Mouse (Mus musculus) heart, embryonic 14.5 days (tissue): ENCODE results near the gene Mlst8. TPM values are rescaled to one million over a fixed set of nuclear protein-coding genes. Genes with fewer than 3 reads are reported as not detected.
A peak's percentile ranks its signal among the peaks of the same experiment; 100 is the strongest.

Experiments used
- ATAC-seq: fragments of 200-750 bp; cut with Nextera tagmentation; 2 replicates; pipeline ENCODE4 v1.8.0; 2017; ENCODE audit warnings: low read depth, moderate TSS enrichment; ENCODE audit not compliant: insufficient number of reproducible peaks, insufficient read depth, low FRiP score
- H3K27ac ChIP-seq, 2 experiments: fragments of 200-500 bp in 1 of 2; fragments of 300-500 bp in 1 of 2; sonication (generic) in 1 of 2; replicated peaks in 1 of 2; 2 replicates each; pipeline ENCODE4 v1.5.1; 2012 to 2014; ENCODE audit warnings: low read depth in 2 of 2, low read length in 2 of 2, control low read depth in 1 of 2, mild to moderate bottlenecking in 1 of 2, mixed read lengths in 1 of 2; ENCODE audit not compliant: control insufficient read depth in 1 of 2, insufficient read depth in 1 of 2
- H3K27me3 ChIP-seq: fragments of 300-500 bp; sonication (generic); 2 replicates; pipeline ENCODE4 v1.6.1; 2014; ENCODE audit warnings: mild to moderate bottlenecking, low read length, control low read depth; ENCODE audit not compliant: control insufficient read depth, insufficient read depth
- H3K36me3 ChIP-seq: fragments of 300-500 bp; sonication (generic); 2 replicates; pipeline ENCODE4 v1.6.1; 2014; ENCODE audit warnings: mild to moderate bottlenecking, control low read depth, low read length, mixed read lengths; ENCODE audit not compliant: control insufficient read depth, insufficient read depth
- H3K4me1 ChIP-seq, 2 experiments: fragments of 200-500 bp in 1 of 2; fragments of 300-500 bp in 1 of 2; sonication (generic) in 1 of 2; 2 replicates each; pipeline ENCODE4 v1.6.1; 2012 to 2014; ENCODE audit warnings: low read length in 2 of 2, control low read depth in 1 of 2, mixed read lengths in 1 of 2; ENCODE audit not compliant: control insufficient read depth in 2 of 2, insufficient read depth in 2 of 2
- H3K4me2 ChIP-seq: fragments of 300-500 bp; sonication (generic); 2 replicates; pipeline ENCODE4 v1.6.1; 2014; ENCODE audit warnings: mild to moderate bottlenecking, low read length
- H3K4me3 ChIP-seq, 2 experiments: fragments of 200-500 bp in 1 of 2; fragments of 300-500 bp in 1 of 2; sonication (generic) in 1 of 2; 2 replicates each; pipeline ENCODE4 v1.5.1; 2012 to 2014; ENCODE audit warnings: low read length in 2 of 2, mild to moderate bottlenecking in 2 of 2, control low read depth in 1 of 2, low read depth in 1 of 2, moderate library complexity in 1 of 2; ENCODE audit not compliant: control insufficient read depth in 1 of 2, insufficient read depth in 1 of 2
- H3K9ac ChIP-seq: fragments of 300-500 bp; sonication (generic); 2 replicates; pipeline ENCODE4 v1.6.1; 2014; ENCODE audit warnings: mild to moderate bottlenecking, low read length
- H3K9me3 ChIP-seq: fragments of 300-500 bp; sonication (generic); 2 replicates; pipeline ENCODE4 v1.6.1; 2016; ENCODE audit warnings: low read length, control low read depth; ENCODE audit not compliant: control insufficient read depth
- WGBS: fragments of 180-500 bp; shearing (Covaris S2); extraction: QIAGEN DNeasy Blood & Tissue Kit; methylation state at CpG from one replicate; pipeline ENCODE4 v1.1.7; 2014; 5-methylcytosine and 5-hydroxymethylcytosine counted together
- polyA plus RNA-seq: library from polyadenylated mRNA; unstranded; fragments of >200 nt; fragmentation: Nextera tagmentation; extraction: Ambion mirVana; gene quantifications from 2 replicates; pipeline ENCODE4 v1.2.1, GENCODE M21; 2014

Gene Mlst8
- polyA plus RNA-seq, 1 experiment from 2014 or later: 17.5 TPM

DNA sequence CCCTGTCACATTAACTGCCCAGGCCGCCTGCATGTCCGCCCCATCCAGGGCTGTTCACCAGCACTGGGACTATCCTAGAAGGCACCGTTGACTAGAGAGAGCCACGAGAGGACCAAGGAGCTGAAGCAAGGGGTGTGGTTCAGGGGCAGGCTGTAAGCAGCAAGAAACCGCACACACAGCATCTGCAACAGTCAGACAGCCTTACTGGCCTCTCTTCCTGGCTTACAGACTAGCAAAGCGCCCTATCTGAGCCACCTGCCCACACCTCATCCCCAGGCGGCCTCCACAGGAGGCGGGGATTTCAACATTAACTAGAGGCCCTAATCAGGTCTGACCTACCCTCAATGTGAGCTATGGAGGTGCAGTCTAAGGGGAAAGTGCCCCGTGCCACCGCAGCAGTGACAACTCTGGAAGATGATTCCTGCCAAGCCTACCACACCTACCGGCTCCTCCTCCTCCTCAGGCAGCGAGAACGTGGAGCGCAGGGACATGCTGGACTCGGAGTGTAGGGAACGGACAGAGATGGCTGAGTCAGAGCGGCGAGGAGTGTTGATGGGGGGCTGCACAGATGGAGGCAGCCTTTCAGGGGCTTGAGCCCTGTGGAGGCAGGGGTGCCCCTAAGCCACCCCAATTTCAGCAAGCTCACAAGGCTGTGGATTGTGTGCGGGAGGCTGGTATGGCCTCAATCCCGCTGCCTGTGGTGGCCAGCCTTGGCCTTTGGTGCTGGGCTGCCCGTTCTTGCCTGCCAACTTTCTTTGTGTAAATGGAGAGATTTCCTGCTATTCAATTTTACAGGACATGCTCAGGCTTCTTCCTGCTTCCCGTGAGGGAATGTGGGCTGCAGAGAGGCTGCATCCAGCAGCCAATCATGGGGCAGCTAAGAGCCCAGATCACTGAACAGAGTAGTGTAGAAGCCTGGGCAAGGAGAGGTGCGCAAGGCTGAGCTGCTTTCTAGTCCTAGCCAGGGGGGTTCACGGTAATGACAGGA lies 35.7 kb upstream of the Mlst8 start:
- Histone ChIP-seq H3K4me2 (peak overlapping the region; percentile 3; the same call in 1 of the 2 replicates), H3K4me1 (peaks cover 0 to 5% of the 10 kb centered on the region in 2 experiments; a peak in 1 of 4 replicates), H3K36me3 (peaks cover 82% of the 10 kb centered on the region), H3K9me3 (no peaks in the 10 kb centered on the region), H3K27ac (peak overlapping the region; percentile 61 to 63), H3K27me3 (no peaks in the 10 kb centered on the region), H3K9ac (0 out of 2 replicates have a peak overlapping the region, but pooled peaks have one; percentile 3), H3K4me3 (no peak overlapping the region)
- ATAC-seq: peak; percentile 45; the same call in 1 of the 2 replicates
- WGBS: 81% methylated on average over 24 of the region's 24 CpGs

- 44% methylated on average over 5 of the region's 5 CpGs for WGBS
- no peak overlapping the region for H3K4me2 ChIP-seq
- no peaks in the 10 kb centered on the region for H3K27me3 ChIP-seq
- H3K9me3 ChIP-seq: no peaks in the 10 kb centered on the region
- H3K27ac ChIP-seq: no peak overlapping the region
- peaks cover 0 to 5% of the 10 kb centered on the region in 2 experiments; a peak in 1 of 4 replicates for H3K4me1 ChIP-seq
- no peak overlapping the region for H3K9ac ChIP-seq
- no peak overlapping the region for H3K4me3 ChIP-seq
- 0 out of 2 replicates have a peak, but pooled peaks have one; percentile 4 for ATAC-seq
- peaks cover 88% of the 10 kb centered on the region for H3K36me3 ChIP-seq
These were observed 34.7 kb upstream of the Mlst8 start for GRCm38 (mm10) chr17:24513609-24514008.

DNA sequence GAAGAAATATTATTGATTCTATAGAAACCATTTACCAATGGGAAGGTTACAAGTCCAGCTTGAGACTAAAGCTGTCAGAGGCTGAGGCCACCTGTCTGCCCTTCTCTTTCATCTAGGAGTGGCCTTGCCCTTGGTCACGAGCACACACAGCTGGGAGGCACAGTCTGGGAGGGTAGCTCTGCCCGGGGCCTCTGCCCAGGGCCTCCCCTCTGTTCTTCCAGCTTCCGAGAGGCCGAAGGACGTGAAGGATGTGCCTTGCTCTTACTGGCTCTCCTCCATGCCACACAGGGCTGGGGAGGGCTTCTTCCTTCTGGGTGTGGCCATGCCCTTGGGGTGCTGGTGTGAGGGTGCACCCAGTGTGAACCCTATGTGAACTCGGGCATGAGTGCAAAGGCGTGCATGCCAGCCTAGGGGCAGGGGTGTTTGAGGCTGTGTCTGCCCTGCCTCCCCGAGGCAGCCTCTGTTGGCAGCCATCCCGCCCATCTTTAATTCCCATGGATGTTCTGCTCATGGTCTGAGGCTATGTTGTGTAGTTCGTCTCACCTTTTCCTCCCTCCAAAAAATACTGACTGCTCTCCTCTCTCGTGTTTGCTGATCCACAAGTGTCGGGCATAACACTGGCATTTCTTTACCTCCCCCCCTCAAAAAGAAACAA lies 29.1 kb upstream of the Mlst8 start:
- WGBS: 81% methylated on average over 12 of the region's 12 CpGs

GRCm38 (mm10) chr17:24507129-24507664 lies 28.3 kb upstream of the Mlst8 start:
- Histone ChIP-seq H3K9ac (no peak overlapping the region), H3K36me3 (peaks cover 46% of the 10 kb centered on the region), H3K27me3 (no peaks in the 10 kb centered on the region), H3K4me2 (peak overlapping the region; percentile 62), H3K4me3 (0 out of 4 replicates have a peak overlapping the region, but pooled peaks of 1 of the 2 experiments have one; percentile 25), H3K27ac (no peak overlapping the region), H3K4me1 (peaks cover 6 to 7% of the 10 kb centered on the region in 2 experiments; a peak in 3 of 4 replicates), H3K9me3 (no peaks in the 10 kb centered on the region)
- WGBS: 48% methylated on average over 19 of the region's 19 CpGs
- ATAC-seq: 0 out of 2 replicates have a peak, but pooled peaks have one; percentile 7

More for the DNA sequence above, 29.1 kb upstream of the Mlst8 start:
- Histone ChIP-seq H3K4me3 (no peak overlapping the region), H3K4me2 (no peak overlapping the region), H3K27ac (no peak overlapping the region), H3K36me3 (peaks cover 50% of the 10 kb centered on the region), H3K27me3 (no peaks in the 10 kb centered on the region), H3K9me3 (no peaks in the 10 kb centered on the region), H3K4me1 (peaks cover 6 to 7% of the 10 kb centered on the region in 2 experiments; a peak in 3 of 4 replicates), H3K9ac (no peak overlapping the region)
- no peak for ATAC-seq

DNA sequence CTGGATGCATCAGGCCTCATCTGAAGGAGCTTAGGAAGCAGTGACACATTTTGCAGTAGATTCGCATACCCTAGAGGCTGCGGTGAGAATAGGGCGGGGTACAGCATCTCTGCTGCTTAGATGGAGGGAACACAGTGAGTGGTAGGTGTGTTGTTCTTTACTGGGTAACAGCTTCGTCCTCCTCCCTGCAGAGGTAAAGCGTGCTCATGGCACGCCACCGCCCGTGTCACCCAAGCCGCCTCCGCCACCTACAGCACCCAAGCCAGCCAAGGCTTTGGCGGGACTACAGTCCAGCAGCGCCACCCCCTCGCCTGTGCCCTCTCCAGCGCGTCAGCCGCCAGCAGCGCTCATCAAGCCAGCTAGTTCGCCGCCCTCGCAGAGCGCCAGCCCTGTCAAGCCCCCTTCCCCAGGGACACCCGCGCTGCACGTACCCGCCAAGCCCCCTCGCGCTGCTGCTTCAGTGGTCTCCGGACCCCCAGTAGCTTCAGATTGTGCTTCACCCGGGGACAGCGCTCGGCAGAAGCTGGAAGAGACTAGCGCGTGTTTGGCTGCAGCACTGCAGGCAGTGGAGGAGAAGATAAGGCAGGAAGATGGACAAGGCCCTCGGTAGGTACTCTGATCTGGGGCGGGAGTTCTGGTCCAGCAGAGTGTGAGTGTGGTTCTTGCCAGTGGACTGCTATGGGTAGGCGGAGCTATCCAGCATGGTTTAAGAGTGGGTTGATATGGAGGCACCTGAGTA lies 27.6 kb upstream of the Mlst8 start:
- Histone ChIP-seq H3K9ac (peak overlapping the region; percentile 27; the same call in 1 of the 2 replicates), H3K27me3 (no peaks in the 10 kb centered on the region), H3K36me3 (peaks cover 39% of the 10 kb centered on the region), H3K4me2 (peak overlapping the region; percentile 62), H3K4me1 (peaks cover 6 to 7% of the 10 kb centered on the region in 2 experiments; a peak in 3 of 4 replicates), H3K9me3 (no peaks in the 10 kb centered on the region), H3K27ac (no peak overlapping the region), H3K4me3 (peak overlapping the region; percentile 25 to 27)
- ATAC-seq: no peak
- WGBS: 18% methylated on average over 36 of the region's 36 CpGs

- ATAC-seq: no peak
- Histone ChIP-seq H3K27me3 (no peaks in the 10 kb centered on the region), H3K4me3 (no peak overlapping the region), H3K27ac (no peak overlapping the region), H3K9ac (no peak overlapping the region), H3K4me1 (peaks cover 6 to 7% of the 10 kb centered on the region in 2 experiments; a peak in 3 of 4 replicates), H3K36me3 (peaks cover 28% of the 10 kb centered on the region), H3K9me3 (no peaks in the 10 kb centered on the region), H3K4me2 (no peak overlapping the region)
- WGBS: 89% methylated on average over 29 of the region's 30 CpGs
These were observed 26.5 kb upstream of the Mlst8 start for GRCm38 (mm10) chr17:24505286-24505955.
